Mouse (Mus musculus) MEL (cell line): ENCODE measurements around the gene Ntn5. TPM values are rescaled to one million over a fixed set of nuclear protein-coding genes. Genes with fewer than 3 reads are reported as not detected.
"Not testable (repeated sequence)": the region's sequence is repeated elsewhere in the genome, so short reads cannot be mapped to it uniquely, and the experiment has no call there.

ENCODE experiments used
- DNase-seq: peaks from one replicate; pipeline ENCODE4 v3.0.0; 2011; ENCODE audit warnings: low read depth, low spot score
- H3K27ac ChIP-seq: 2 replicates; pipeline ENCODE4 v1.5.1; 2012; ENCODE audit warnings: low read depth, mild to moderate bottlenecking, control low read depth, low read length, moderate library complexity; ENCODE audit not compliant: control insufficient read depth
- H3K27me3 ChIP-seq, 2 experiments: fragments of 150-350 bp in 1 of 2; sonication (generic) in 1 of 2; 2 replicates each; pipeline ENCODE4 v1.6.1; 2012; ENCODE audit warnings: low read length in 2 of 2, mild to moderate bottlenecking in 2 of 2, improper control_type of control experiment in 1 of 2, moderate library complexity in 1 of 2; ENCODE audit not compliant: insufficient read depth in 2 of 2, control insufficient read depth in 1 of 2
- H3K36me3 ChIP-seq, 2 experiments: 2 replicates each; pipeline ENCODE4 v1.6.1; 2012 to 2014; ENCODE audit warnings: low read length in 2 of 2, improper control_type of control experiment in 1 of 2, inconsistent platforms in 1 of 2, mild to moderate bottlenecking in 1 of 2; ENCODE audit not compliant: insufficient read depth in 2 of 2, control insufficient read depth in 1 of 2
- H3K4me1 ChIP-seq, 2 experiments: fragments of 150-350 bp in 1 of 2; sonication (generic) in 1 of 2; 2 replicates each; pipeline ENCODE4 v1.6.1; 2012; ENCODE audit warnings: low read length in 2 of 2, improper control_type of control experiment in 1 of 2, mild to moderate bottlenecking in 1 of 2; ENCODE audit not compliant: insufficient read depth in 2 of 2, control insufficient read depth in 1 of 2
- H3K4me3 ChIP-seq, 2 experiments: fragments of 150-350 bp in 1 of 2; sonication (generic) in 1 of 2; 2 replicates each; pipeline ENCODE4 v1.5.1; 2012; ENCODE audit warnings: low read depth in 2 of 2, low read length in 2 of 2, mild to moderate bottlenecking in 2 of 2, moderate library complexity in 2 of 2, control low read depth in 1 of 2, improper control_type of control experiment in 1 of 2; ENCODE audit not compliant: control insufficient read depth in 1 of 2, insufficient read depth in 1 of 2
- H3K79me2 ChIP-seq: 2 replicates; pipeline ENCODE4 v1.6.1; 2012; ENCODE audit warnings: mild to moderate bottlenecking, low read length, moderate library complexity; ENCODE audit not compliant: control insufficient read depth, poor library complexity, insufficient read depth
- H3K9ac ChIP-seq: 2 replicates; pipeline ENCODE4 v1.6.1; 2012; ENCODE audit warnings: low read depth, mild to moderate bottlenecking, control low read depth, low read length, moderate library complexity; ENCODE audit not compliant: control insufficient read depth, poor library complexity, severe bottlenecking
- H3K9me3 ChIP-seq: fragments of 150-350 bp; sonication (generic); replicated peaks from 2 replicates; pipeline ENCODE4 v1.6.1; 2012; ENCODE audit warnings: mild to moderate bottlenecking, low read length, improper control_type of control experiment, moderate library complexity; ENCODE audit not compliant: insufficient read depth
- BHLHE40 ChIP-seq: IDR thresholded peaks from 2 replicates; pipeline ENCODE4 v1.6.1; 2012; ENCODE audit warnings: low read depth, mild to moderate bottlenecking, inconsistent platforms, low read length, improper control_type of control experiment, borderline replicate concordance
- CHD1 ChIP-seq: IDR thresholded peaks from 2 replicates; pipeline ENCODE4 v1.6.1; 2012; ENCODE audit warnings: low read depth, mild to moderate bottlenecking, inconsistent platforms, low read length, improper control_type of control experiment
- CHD2 ChIP-seq: IDR thresholded peaks from 2 replicates; pipeline ENCODE4 v1.6.1; 2011; ENCODE audit warnings: low read length, improper control_type of control experiment
- E2F4 ChIP-seq: IDR thresholded peaks from 2 replicates; pipeline ENCODE4 v1.6.1; 2011; ENCODE audit warnings: low read depth, low read length, improper control_type of control experiment, borderline replicate concordance
- ETS1 ChIP-seq: IDR thresholded peaks from 2 replicates; pipeline ENCODE4 v1.6.1; 2012; ENCODE audit warnings: low read depth, mild to moderate bottlenecking, inconsistent platforms, low read length, improper control_type of control experiment, moderate library complexity
- GABPA ChIP-seq: IDR thresholded peaks from 2 replicates; pipeline ENCODE4 v1.6.1; 2012; ENCODE audit warnings: low read depth, mild to moderate bottlenecking, inconsistent platforms, low read length, improper control_type of control experiment, moderate library complexity
- GATA1 ChIP-seq: IDR thresholded peaks from 2 replicates; pipeline ENCODE4 v1.6.1; 2011; ENCODE audit warnings: low read depth, low read length, improper control_type of control experiment
- HCFC1 ChIP-seq: IDR thresholded peaks from 2 replicates; pipeline ENCODE4 v1.6.1; 2012; ENCODE audit warnings: low read depth, mild to moderate bottlenecking, inconsistent platforms, low read length, improper control_type of control experiment, moderate library complexity
- MAX ChIP-seq: IDR thresholded peaks from 2 replicates; pipeline ENCODE4 v1.6.1; 2011; ENCODE audit warnings: low read length, improper control_type of control experiment
- MAZ ChIP-seq: IDR thresholded peaks from 2 replicates; pipeline ENCODE4 v1.6.1; 2012; ENCODE audit warnings: low read depth, mild to moderate bottlenecking, inconsistent platforms, low read length, improper control_type of control experiment
- MXI1 ChIP-seq: IDR thresholded peaks from 2 replicates; pipeline ENCODE4 v1.6.1; 2011; ENCODE audit warnings: mild to moderate bottlenecking, low read depth, low read length, improper control_type of control experiment
- MYC ChIP-seq: IDR thresholded peaks from 2 replicates; pipeline ENCODE4 v1.6.1; 2011; ENCODE audit warnings: low read depth, mild to moderate bottlenecking, low read length, improper control_type of control experiment, moderate library complexity
- NELFE ChIP-seq: IDR thresholded peaks from 2 replicates; pipeline ENCODE4 v1.6.1; 2011; ENCODE audit warnings: low read depth, low read length, improper control_type of control experiment
- NRF1 ChIP-seq: IDR thresholded peaks from 2 replicates; pipeline ENCODE4 v1.6.1; 2014; ENCODE audit warnings: low read depth, mild to moderate bottlenecking, inconsistent platforms, low read length, improper control_type of control experiment, moderate library complexity; ENCODE audit not compliant: poor library complexity, insufficient read depth, severe bottlenecking
- POLR2A ChIP-seq, 2 experiments: IDR thresholded peaks; 2 replicates each; pipeline ENCODE4 v1.6.1; 2011 to 2012; ENCODE audit warnings: low read length in 2 of 2, mild to moderate bottlenecking in 2 of 2, control low read depth in 1 of 2, improper control_type of control experiment in 1 of 2, low read depth in 1 of 2, moderate library complexity in 1 of 2; ENCODE audit not compliant: control insufficient read depth in 1 of 2, insufficient read depth in 1 of 2, poor library complexity in 1 of 2
- POLR2AphosphoS2 ChIP-seq: IDR thresholded peaks from 2 replicates; pipeline ENCODE4 v1.6.1; 2011; ENCODE audit warnings: low read length, improper control_type of control experiment
- POLR2AphosphoS5 ChIP-seq: IDR thresholded peaks from 2 replicates; pipeline ENCODE4 v1.6.1; 2012; ENCODE audit warnings: low read depth, borderline replicate concordance, mild to moderate bottlenecking, inconsistent platforms, low read length, moderate library complexity, mixed read lengths
- RAD21 ChIP-seq: IDR thresholded peaks from 2 replicates; pipeline ENCODE4 v1.6.1; 2011; ENCODE audit warnings: mild to moderate bottlenecking, low read depth, low read length, improper control_type of control experiment
- TAL1 ChIP-seq: IDR thresholded peaks from 2 replicates; pipeline ENCODE4 v1.6.1; 2012; ENCODE audit warnings: mild to moderate bottlenecking, inconsistent platforms, low read length, moderate library complexity, mixed read lengths
- TBP ChIP-seq: IDR thresholded peaks from 2 replicates; pipeline ENCODE4 v1.8.0; 2011; ENCODE audit warnings: low read depth, low read length, improper control_type of control experiment
- TCF12 ChIP-seq: IDR thresholded peaks from 2 replicates; pipeline ENCODE4 v1.6.1; 2014; ENCODE audit warnings: low read depth, mild to moderate bottlenecking, inconsistent platforms, low read length, improper control_type of control experiment, moderate library complexity
- UBTF ChIP-seq: IDR thresholded peaks from 2 replicates; pipeline ENCODE4 v1.6.1; 2012; ENCODE audit warnings: low read depth, mild to moderate bottlenecking, inconsistent platforms, low read length, improper control_type of control experiment, moderate library complexity, borderline replicate concordance; ENCODE audit not compliant: insufficient read depth
- USF2 ChIP-seq, 2 experiments: IDR thresholded peaks; 2 replicates each; pipeline ENCODE4 v1.6.1; 2011 to 2012; ENCODE audit warnings: improper control_type of control experiment in 2 of 2, low read length in 2 of 2, borderline replicate concordance in 1 of 2, inconsistent platforms in 1 of 2, low read depth in 1 of 2, mild to moderate bottlenecking in 1 of 2; ENCODE audit not compliant: insufficient read depth in 1 of 2
- ZC3H11A ChIP-seq: IDR thresholded peaks from 2 replicates; pipeline ENCODE4 v1.6.1; 2012; ENCODE audit warnings: low read depth, mild to moderate bottlenecking, inconsistent platforms, low read length, improper control_type of control experiment
- polyA plus RNA-seq, 2 experiments: library from polyadenylated mRNA; stranded (reverse) in 1 of 2; unstranded in 1 of 2; fragments of >175 nt in 1 of 2; fragments of >200 nt in 1 of 2; gene quantifications; 2 replicates each; pipeline versions ENCODE4 v1.2.1 to v1.2.4; 2012; ENCODE audit warnings: low replicate concordance in 2 of 2, low read depth in 1 of 2; ENCODE audit not compliant: insufficient read length in 2 of 2, insufficient read depth in 1 of 2, missing spikeins in 1 of 2
- total RNA-seq: library from RNA; depleted of rRNA; stranded (reverse); fragments of 300-350 nt; gene quantifications from 2 replicates; pipeline ENCODE4 v1.2.3, GENCODE M21; 2012

Gene Ntn5
- total and polyA plus RNA-seq, 3 experiments = 0.13 TPM; not detected in 2

DNA sequence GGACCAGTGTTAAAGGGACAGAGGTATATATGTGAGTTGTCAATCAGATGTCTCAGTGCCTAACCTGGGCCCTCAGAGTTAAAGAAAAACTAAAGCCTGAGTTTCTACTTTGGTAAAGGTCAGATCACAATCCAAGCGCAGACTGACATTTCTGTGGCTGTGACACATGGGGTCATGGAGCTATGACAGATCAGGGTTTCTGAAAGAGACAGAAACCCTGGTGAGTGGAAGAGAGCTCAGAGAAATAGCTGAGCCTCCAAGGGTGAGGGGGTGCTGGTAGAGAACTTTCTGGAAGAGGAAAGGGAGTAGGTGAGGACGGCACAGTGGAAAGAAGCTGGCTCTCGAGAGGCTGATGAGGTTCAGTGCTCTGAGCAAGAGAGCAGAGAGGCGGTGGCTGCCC lies 37.2 kb upstream of the Ntn5 start:
- TF ChIP-seq POLR2AphosphoS5 (no peak), MXI1 (no peak), E2F4 (no peak), MAZ (no peak), NELFE (no peak), HCFC1 (no peak), MAX (no peak), CHD2 (no peak), POLR2A (IDR thresholded peaks at IDR 0.05; ENCODE audit: control insufficient read depth in 1 of 2, insufficient read depth in 1 of 2, low read depth in 1 of 2, low read length in 2 of 2, poor library complexity in 1 of 2) (no peak), POLR2AphosphoS2 (no peak), ZC3H11A (no peak), TCF12 (no peak)
- no peaks in the 10 kb centered on the region for H3K4me1 ChIP-seq
- no peak for DNase-seq
- H3K9me3 ChIP-seq = no peaks in the 10 kb centered on the region
- no peak overlapping the region for H3K4me3 ChIP-seq
- H3K9ac ChIP-seq = no peak overlapping the region
- no peaks in the 10 kb centered on the region for H3K79me2 ChIP-seq
- H3K27ac ChIP-seq = no peak overlapping the region
- no peaks in the 10 kb centered on the region for H3K36me3 ChIP-seq
- peaks cover 0 to 1% of the 10 kb centered on the region in 2 experiments; a peak in 1 of 4 replicates for H3K27me3 ChIP-seq

DNA sequence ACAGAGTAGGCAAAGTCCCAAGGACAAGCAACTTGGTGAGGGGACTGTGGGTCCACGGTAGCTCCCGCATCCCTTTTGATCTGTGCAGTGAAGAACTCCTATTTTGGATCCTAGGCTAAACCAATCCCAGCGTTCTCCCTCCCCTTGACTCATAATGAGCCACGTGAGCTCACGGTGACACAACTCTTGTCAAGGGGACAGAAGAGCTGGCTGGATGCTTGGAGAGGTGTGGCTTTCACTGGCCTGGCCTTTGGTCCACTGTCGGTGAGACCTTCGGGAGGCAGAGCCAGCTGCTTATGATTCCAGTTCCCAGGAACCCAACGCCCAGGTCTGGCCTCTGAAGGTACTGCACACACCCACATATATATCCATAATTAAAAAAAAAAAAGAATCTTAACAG lies 34.5 kb upstream of the Ntn5 start:
- Histone ChIP-seq H3K27ac (no peak overlapping the region), H3K79me2 (no peaks in the 10 kb centered on the region), H3K27me3 (peaks cover 0 to 1% of the 10 kb centered on the region in 2 experiments; a peak in 1 of 4 replicates), H3K9ac (no peak overlapping the region), H3K36me3 (no peaks in the 10 kb centered on the region), H3K4me3 (no peak overlapping the region), H3K9me3 (no peaks in the 10 kb centered on the region), H3K4me1 (no peaks in the 10 kb centered on the region)
- DNase-seq = no peak
- no peak for TF ChIP-seq BHLHE40
- TF ChIP-seq HCFC1 = no peak
- TF ChIP-seq ETS1 = no peak
- TF ChIP-seq POLR2AphosphoS5 = no peak
- no peak for TF ChIP-seq GATA1
- no peak for TF ChIP-seq TAL1
- TF ChIP-seq TCF12 = no peak
- no peak for TF ChIP-seq MXI1
- TF ChIP-seq CHD1 = no peak
- TF ChIP-seq NELFE = no peak
- no peak for TF ChIP-seq RAD21
- TF ChIP-seq MYC = no peak
- no peak for TF ChIP-seq E2F4
- no peak for TF ChIP-seq NRF1
- TF ChIP-seq MAX = no peak
- TF ChIP-seq USF2 (IDR thresholded peaks at IDR 0.05; ENCODE audit: borderline replicate concordance in 1 of 2, insufficient read depth in 1 of 2, low read depth in 1 of 2, low read length in 2 of 2) = no peak
- no peak for TF ChIP-seq GABPA
- TF ChIP-seq TBP = no peak
- no peak for TF ChIP-seq UBTF

DNA sequence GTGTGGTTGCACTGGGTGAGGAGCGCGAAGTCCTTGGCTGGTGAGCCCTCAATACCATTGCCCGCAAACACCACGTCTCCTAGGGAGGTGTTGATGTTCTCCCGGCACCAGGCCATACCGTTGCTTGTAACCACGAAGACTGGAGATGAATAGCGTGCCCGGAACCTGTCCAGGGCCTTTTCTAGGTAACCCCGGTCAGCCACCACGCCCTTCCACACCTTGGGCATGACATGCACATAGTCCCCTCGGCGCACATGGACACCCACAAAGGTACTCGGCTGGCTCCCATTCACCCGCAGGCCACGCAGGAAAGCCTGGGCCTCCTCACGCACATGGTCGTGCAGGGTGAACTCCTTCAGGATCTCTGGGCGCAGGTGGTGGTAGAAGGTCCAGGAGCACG lies 33.3 kb upstream of the Ntn5 start:
- DNase-seq, H3K4me3 ChIP-seq, H3K79me2 ChIP-seq, H3K9me3 ChIP-seq, H3K27ac ChIP-seq, H3K9ac ChIP-seq, H3K27me3 ChIP-seq, H3K4me1 ChIP-seq, H3K36me3 ChIP-seq: not testable (repeated sequence)
